Mouse (Mus musculus): ENCODE results near the gene Faap20.

Gene Faap20

DNA sequence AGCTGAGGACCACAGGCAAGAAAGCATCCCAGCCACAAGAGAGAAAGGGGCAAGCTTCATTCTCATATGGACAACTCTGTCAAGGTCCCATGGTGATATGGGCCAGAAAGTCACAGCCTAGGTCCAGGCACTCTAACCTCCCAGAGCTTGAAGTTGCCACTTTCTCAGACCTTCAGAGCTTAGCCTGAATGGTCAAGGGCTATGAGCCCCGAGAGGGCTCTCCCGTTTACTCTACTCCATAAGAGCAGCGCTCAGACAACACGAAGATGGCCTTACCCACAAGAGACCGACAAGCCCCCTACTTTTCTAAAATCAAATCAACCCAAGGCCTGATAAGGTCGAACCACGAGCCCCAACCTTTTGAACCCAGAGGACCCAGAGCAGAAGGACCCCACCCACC lies 28.5 kb upstream of the Faap20 start:
- no peak for DNase-seq (ENCODE audit: low spot score in 2 of 2)

- peak; percentile 50 to 69 for DNase-seq (ENCODE audit: low spot score in 2 of 2)
Measured at GRCm38 (mm10) chr4:155221599-155222551, 27.7 kb upstream of the Faap20 start.

GRCm38 (mm10) chr4:155222552-155222840 lies 27.1 kb upstream of the Faap20 start, which contains the start of gene Ski:
TSS of gene Ski (minus strand) at chr4:155222592.
- DNase-seq (ENCODE audit: low spot score in 2 of 2): no peak

- DNase-seq (ENCODE audit: low spot score in 2 of 2): peak; percentile 97 to 99
Measured at GRCm38 (mm10) chr4:155222841-155223593, 26.6 kb upstream of the Faap20 start.

DNA sequence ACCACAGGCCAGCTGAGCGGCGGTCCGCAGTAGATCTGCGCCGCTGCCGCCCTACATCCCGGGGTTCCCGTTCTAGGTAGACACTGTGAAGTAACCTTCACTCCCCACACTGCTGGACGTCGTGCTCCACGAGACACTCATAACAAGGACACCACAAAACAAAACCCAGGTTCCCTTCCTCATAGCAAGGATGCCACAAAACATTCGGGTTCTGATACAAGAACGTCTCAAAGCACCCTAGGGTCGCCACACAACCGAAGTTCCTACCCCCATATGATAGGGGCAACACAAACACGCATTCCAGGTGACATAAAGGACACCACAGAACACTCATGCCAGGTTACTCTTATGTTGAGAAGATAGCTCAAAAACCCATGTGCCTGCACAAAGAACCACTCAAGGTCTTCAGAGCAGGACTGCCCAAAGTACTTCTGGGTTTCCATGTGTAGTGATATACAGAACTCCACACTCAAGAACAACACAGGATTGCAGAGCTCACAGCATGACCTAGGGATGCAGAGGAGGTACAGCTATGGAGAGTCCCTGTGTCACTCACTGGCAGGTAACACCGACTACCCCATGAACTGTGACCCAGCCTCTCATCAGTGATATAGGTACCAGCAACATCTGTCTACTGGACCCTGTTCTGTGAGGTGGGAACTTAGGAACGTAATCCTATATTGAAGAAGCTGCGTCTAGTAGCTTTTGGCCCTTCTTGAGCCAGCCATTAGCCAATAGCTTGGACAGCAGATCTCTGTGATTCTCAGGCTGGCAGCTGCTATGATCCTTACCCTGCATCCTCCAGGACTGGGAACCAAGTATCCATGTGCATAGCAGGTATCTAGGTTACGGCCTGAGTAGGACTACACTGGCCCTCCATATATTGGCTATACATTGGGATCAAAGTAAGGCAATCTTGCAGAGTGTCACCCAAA lies 25.7 kb upstream of the Faap20 start:
- DNase-seq (ENCODE audit: low spot score in 2 of 2): no peak

- no peak for DNase-seq (ENCODE audit: low spot score in 2 of 2)
Measured at GRCm38 (mm10) chr4:155225918-155226317, 23.7 kb upstream of the Faap20 start.

DNA sequence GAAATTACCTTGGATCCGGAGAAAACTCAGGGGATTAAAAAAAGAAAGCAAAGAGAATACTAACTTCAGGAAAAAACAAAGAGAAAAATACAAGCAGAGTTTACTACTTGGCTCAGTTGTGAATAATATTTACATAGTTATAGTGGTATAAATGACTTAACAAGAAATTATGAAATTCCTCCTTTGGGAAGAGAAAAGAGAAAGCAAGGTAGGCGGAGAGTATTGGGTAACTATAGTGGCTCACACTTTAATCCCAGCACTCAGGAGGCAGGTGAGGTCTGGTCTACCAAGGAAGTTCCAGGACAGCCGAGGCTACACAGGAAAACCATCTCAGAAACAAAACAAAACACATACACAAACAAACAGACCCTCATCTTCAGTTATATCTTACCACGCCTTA lies 21.6 kb upstream of the Faap20 start:
- no peak for DNase-seq (ENCODE audit: low spot score in 2 of 2)

GRCm38 (mm10) chr4:155228461-155228860 lies 21.1 kb upstream of the Faap20 start:
- no peak for DNase-seq (ENCODE audit: low spot score in 2 of 2)

- peak; percentile 89 to 91 for DNase-seq (ENCODE audit: low spot score in 2 of 2)
Measured at GRCm38 (mm10) chr4:155233878-155234277, 15.7 kb upstream of the Faap20 start.

- no peak for DNase-seq (ENCODE audit: low spot score in 2 of 2)
Measured at GRCm38 (mm10) chr4:155234371-155235310, 15.0 kb upstream of the Faap20 start.

DNA sequence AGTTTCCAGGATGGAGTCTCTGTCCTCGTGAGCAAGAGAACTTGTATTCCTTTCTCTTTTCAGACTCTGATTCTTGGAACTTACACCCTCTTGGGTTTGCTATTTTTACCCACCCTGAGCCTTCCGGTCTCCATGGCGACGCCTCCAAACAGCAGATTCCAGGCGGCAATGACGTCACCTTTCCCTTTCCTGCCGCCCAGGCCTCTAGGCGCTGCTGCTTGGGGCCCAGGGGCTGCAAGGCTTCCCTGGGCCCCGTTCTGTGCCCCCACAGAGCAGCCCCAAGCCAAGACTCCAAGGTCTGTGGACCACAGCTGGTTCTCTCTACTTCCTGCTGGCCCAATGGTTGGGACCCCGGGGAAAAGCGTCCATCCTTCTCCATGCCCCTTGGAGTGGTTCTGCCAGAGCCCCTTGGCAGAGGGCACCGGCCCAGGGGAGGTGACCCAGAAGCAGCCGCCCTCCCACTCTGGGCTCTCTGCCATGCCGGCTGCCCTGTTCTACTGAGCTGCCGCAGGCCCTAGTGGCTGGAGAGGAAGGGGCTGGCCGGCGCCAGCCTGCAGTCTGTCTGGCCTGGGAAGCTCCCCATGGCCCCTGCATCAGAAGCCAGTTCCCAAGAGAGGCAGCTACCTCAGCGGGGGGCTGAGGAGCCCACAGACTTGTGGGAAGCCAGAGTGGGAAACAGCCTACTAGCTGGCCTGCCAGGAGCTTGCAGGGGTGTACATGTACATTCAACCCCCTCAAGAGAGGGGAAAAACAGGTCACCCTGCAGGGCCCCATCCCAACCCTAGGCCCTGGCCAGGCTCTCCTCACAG lies 14.1 kb upstream of the Faap20 start:
- peak; percentile 97 for DNase-seq (ENCODE audit: low spot score in 2 of 2)

- DNase-seq (ENCODE audit: low spot score in 2 of 2): no peak
Measured at GRCm38 (mm10) chr4:155236737-155237385, 12.7 kb upstream of the Faap20 start.

DNA sequence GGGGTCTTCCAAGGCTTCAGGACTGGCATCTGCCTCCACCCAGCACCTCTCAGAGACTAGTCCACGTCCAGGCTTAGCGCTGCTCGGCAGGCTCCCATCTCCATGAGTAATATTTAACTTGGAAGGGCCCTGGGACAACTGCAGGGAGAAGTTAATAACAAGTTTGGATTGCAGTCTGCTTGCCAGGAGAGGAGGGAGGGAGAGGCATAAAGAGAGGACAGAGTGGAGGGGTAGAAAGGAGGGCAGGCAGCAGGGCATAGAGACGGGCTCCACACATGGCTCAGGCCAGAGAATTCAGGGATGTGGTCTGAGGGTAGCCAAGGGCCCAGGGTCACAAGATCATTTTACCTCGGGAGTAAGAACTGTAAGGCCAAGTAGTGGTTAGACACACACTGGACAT lies 11.3 kb upstream of the Faap20 start:
- DNase-seq (ENCODE audit: low spot score in 2 of 2): peak; percentile 65 to 71

GRCm38 (mm10) chr4:155239494-155239893 lies 10.1 kb upstream of the Faap20 start:
- DNase-seq (ENCODE audit: low spot score in 2 of 2): no peak

GRCm38 (mm10) chr4:155241789-155242188 lies 7.8 kb upstream of the Faap20 start:
- DNase-seq (ENCODE audit: low spot score in 2 of 2): no peak

DNA sequence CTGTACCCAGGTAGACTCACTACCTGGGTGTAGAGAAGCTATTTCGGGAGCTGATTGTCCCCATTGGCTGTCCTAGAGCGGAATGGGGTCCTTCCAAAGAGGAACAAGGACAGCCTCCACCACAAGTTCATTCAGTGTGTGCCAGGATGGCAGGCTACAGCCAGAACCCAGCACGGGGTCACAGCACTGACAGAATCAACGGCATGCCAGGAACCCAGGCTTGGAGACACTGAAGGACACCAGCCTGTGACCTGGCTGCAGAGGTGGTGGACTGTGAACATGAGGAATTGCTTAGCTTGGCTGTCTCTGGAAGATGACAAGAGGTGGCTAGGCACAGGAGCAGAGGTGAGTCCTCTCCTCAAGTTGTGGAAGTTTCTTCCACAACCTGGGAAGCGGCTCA lies 7.3 kb upstream of the Faap20 start:
- peak; percentile 33 to 35 for DNase-seq (ENCODE audit: low spot score in 2 of 2)

DNA sequence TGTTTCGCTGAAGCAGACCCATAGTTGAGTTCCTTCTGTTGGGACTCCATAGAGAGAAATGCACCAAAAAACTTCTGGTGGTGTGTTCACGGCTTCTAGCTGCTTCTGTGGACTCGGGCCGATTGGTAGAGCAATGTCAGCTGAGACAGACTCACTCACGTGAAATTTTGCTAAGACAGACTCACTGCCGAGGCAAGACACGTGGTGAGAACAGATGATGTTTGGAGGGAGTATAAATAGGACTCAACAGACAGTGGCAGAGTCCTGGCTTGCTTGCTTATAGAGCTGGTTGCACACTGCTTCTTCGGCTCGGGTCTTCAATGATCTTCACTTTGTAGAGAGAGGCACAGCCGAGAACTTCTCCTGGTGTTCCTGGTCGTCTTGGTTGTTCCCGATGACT lies 6.4 kb upstream of the Faap20 start:
- DNase-seq (ENCODE audit: low spot score in 2 of 2): no peak

DNA sequence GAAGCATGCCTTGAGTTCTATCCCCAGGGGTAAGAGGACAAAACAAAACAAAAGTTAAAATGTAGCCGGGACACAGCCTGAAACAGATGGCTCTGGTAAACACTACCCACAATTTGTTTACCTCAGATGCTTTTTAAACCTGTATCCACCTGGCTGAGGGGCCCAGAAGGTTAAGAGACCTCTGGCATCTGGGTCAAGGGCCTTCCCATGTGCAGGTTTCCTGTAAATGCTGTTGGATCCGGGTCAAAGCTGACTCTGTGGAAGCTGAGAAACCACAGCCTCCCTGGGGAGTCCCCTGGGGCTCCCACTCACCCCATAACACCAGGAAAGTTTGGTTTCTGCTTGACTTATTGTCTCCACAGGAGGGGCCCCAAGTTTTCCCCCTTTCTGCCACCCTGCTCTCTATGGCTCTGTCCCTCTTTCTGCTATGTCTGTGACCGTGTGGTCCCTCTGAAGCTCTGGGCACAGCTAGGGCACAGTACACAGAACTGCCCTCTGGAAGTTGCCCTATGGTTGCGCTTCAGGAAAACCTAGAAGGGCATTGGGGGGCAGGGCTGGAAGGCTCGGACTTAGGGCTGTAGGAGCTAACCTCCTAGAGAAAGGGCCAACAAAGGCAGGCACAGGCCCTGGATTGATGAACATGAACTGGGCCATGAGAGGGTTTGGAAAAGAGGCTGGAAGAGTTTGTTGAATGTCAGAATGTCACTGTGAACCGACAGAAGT lies 3.7 kb upstream of the Faap20 start:
- no peak for DNase-seq (ENCODE audit: low spot score in 2 of 2)

- no peak for DNase-seq (ENCODE audit: low spot score in 2 of 2)
Measured at GRCm38 (mm10) chr4:155246691-155247105, 2.9 kb upstream of the Faap20 start.

Measured in heart, adult 9 months (tissue).